Comparison of ENCODE assay signal across 19 mouse cellular contexts in the genomic region with DNA sequence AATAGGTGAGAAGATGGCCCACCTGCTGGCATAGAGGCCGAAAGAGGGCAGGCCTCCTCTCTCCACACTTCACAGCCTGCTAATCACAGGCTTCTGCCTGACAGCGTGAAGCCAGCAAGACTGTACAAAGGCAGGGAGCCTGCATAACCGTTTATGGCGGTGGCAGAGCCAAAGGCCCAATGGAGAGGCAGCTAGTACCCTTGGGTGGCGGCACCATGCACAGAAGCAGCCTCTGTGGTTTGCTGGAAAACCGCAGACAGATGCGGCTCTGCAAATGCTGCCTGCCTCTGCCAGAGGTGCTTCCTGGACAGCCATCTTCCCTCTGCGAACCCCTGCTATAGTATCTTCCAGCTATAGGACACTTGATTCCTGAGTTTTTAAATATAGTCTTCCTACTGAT.
DNase-seq lines count a peak whose midpoint lies in the region; ATAC-seq and TF ChIP-seq lines count a peak whose summit lies in the region.
"Had no signal": no experiment of that assay in that cellular context is flagged by ENCODE, and none has a peak within 500 bp of the region (broad histone marks: within the 10 kb centered on the region; RNA-seq: fewer than 3 reads in every experiment).

No protein-coding gene starts in this region.

- no peak for TF ChIP-seq EP300 in MEL (IDR thresholded peaks at IDR 0.05; ENCODE audit: low read depth in 1 of 2, low read length in 2 of 2)

- H3K79me2 ChIP-seq in MEL (ENCODE audit: control insufficient read depth, insufficient read depth, low read length, poor library complexity) = no peaks in the 10 kb centered on the region

- TF ChIP-seq RAD21 in MEL (IDR thresholded peaks at IDR 0.05; ENCODE audit: low read depth, low read length) = no peak

- peak overlapping the region; percentile 24; the same call in 1 of the 2 replicates for H3K27ac ChIP-seq in MEL (ENCODE audit: control insufficient read depth, low read depth, low read length)
- no peak overlapping the region for H3K27ac ChIP-seq in forebrain, embryonic 11.5 days (ENCODE audit: low read depth, low read length)
- H3K27ac ChIP-seq: embryonic facial prominence, embryonic 15.5 days; intestine, embryonic 15.5 days; limb, embryonic 15.5 days; midbrain, embryonic 12.5 days; neural tube, embryonic 13.5 days had no signal

- H3K36me3 ChIP-seq in MEL (ENCODE audit: control insufficient read depth in 1 of 2, insufficient read depth in 2 of 2, low read length in 2 of 2) = peaks cover 0 to 30% of the 10 kb centered on the region in 2 experiments; a peak in 2 of 4 replicates
- no peaks in the 10 kb centered on the region for H3K36me3 ChIP-seq in forebrain, embryonic 11.5 days (ENCODE audit: control insufficient read depth, insufficient read depth, low read length)
- H3K36me3 ChIP-seq: embryonic facial prominence, embryonic 15.5 days; intestine, embryonic 15.5 days; limb, embryonic 15.5 days; midbrain, embryonic 12.5 days; neural tube, embryonic 13.5 days had no signal

- H3K9ac ChIP-seq in MEL (ENCODE audit: control insufficient read depth, low read depth, low read length, poor library complexity, severe bottlenecking) = no peak overlapping the region
- no peak overlapping the region for H3K9ac ChIP-seq in forebrain, embryonic 11.5 days (ENCODE audit: low read length)
- H3K9ac ChIP-seq: embryonic facial prominence, embryonic 15.5 days; forebrain, postnatal 0 days; intestine, embryonic 15.5 days; limb, embryonic 15.5 days; midbrain, embryonic 12.5 days; neural tube, embryonic 13.5 days had no signal

- H3K4me2 ChIP-seq in forebrain, embryonic 11.5 days (ENCODE audit: low read depth, low read length, severe bottlenecking) = no peak overlapping the region
- H3K4me2 ChIP-seq: embryonic facial prominence, embryonic 15.5 days; intestine, embryonic 15.5 days; limb, embryonic 15.5 days; midbrain, embryonic 12.5 days; neural tube, embryonic 13.5 days had no signal

- no peaks in the 10 kb centered on the region for H3K27me3 ChIP-seq in MEL (ENCODE audit: control insufficient read depth in 1 of 2, insufficient read depth in 2 of 2, low read length in 2 of 2)
- peaks cover 7% of the 10 kb centered on the region; the same call in 1 of the 2 replicates for H3K27me3 ChIP-seq in forebrain, embryonic 11.5 days (ENCODE audit: control insufficient read depth, insufficient read depth, low read length)
- H3K27me3 ChIP-seq: embryonic facial prominence, embryonic 15.5 days; intestine, embryonic 15.5 days had no signal

- no peak for TF ChIP-seq POLR2A in MEL (IDR thresholded peaks at IDR 0.05; ENCODE audit: control insufficient read depth in 1 of 2, insufficient read depth in 1 of 2, low read depth in 1 of 2, low read length in 2 of 2, poor library complexity in 1 of 2)

- no peaks in the 10 kb centered on the region for H3K9me3 ChIP-seq in MEL (replicated peaks; ENCODE audit: insufficient read depth, low read length)
- H3K9me3 ChIP-seq in forebrain, embryonic 11.5 days (ENCODE audit: control insufficient read depth, low read length) = no peaks in the 10 kb centered on the region
- H3K9me3 ChIP-seq: embryonic facial prominence, embryonic 15.5 days; intestine, embryonic 15.5 days; limb, embryonic 15.5 days; midbrain, embryonic 12.5 days; neural tube, embryonic 13.5 days had no signal

- no peak for TF ChIP-seq CTCF in MEL (IDR thresholded peaks at IDR 0.05 in 2 of 3, conservative IDR thresholded peaks at IDR 0.05 in 1 of 3; ENCODE audit: control insufficient read depth in 1 of 3, insufficient read depth in 1 of 3, low read depth in 2 of 3, low read length in 3 of 3, poor library complexity in 1 of 3, severe bottlenecking in 1 of 3)

- 74% methylated on average over 8 of the region's 8 CpGs for WGBS in forebrain, embryonic 11.5 days

- no peak for ATAC-seq in forebrain, embryonic 11.5 days (replicated peaks; ENCODE audit: low FRiP score)
- ATAC-seq: forebrain, postnatal 0 days; intestine, embryonic 15.5 days; lung, postnatal 0 days had no signal

- H3K4me3 ChIP-seq in MEL (ENCODE audit: control insufficient read depth in 1 of 2, insufficient read depth in 1 of 2, low read depth in 2 of 2, low read length in 2 of 2) = no peak overlapping the region
- H3K4me3 ChIP-seq in forebrain, embryonic 11.5 days (ENCODE audit: low read depth, low read length) = no peak overlapping the region
- H3K4me3 ChIP-seq: embryonic facial prominence, embryonic 15.5 days; intestine, embryonic 15.5 days; limb, embryonic 15.5 days; midbrain, embryonic 12.5 days; neural tube, embryonic 13.5 days had no signal

- DNase-seq in spleen, postnatal 36 days (ENCODE audit: low spot score in 2 of 2) = peak; percentile 40 to 47
- no peak for DNase-seq in spleen, adult 18-20 months
- DNase-seq in MEL (ENCODE audit: low read depth, low spot score) = no peak
- DNase-seq in naive thymus-derived CD4-positive, alpha-beta T cell, adult 2 months (ENCODE audit: low read depth) = peak; percentile 69
- DNase-seq in thymus, postnatal 4 days = peak; percentile 82
- no peak for DNase-seq in forebrain, embryonic 11.5 days (ENCODE audit: low spot score)
- no peak for DNase-seq in Muller cell, postnatal 12 days (ENCODE audit: inconsistent ontology term)
- no peak for DNase-seq in urinary bladder, postnatal 25 days (ENCODE audit: low spot score)
- DNase-seq: adrenal gland, adult 2 months; cerebellum, postnatal 10 days; forebrain, postnatal 0 days; gastrocnemius, postnatal 36 days; retina, postnatal 1 day had no signal

- peaks cover 23 to 38% of the 10 kb centered on the region in 2 experiments for H3K4me1 ChIP-seq in MEL (ENCODE audit: control insufficient read depth in 1 of 2, insufficient read depth in 2 of 2, low read length in 2 of 2)
- H3K4me1 ChIP-seq in forebrain, embryonic 11.5 days (replicated peaks; ENCODE audit: control insufficient read depth, insufficient read depth, low read length) = peaks cover 3% of the 10 kb centered on the region

TF ChIP-seq in MEL, 35 proteins besides CTCF, POLR2A, EP300 and RAD21:
- TF ChIP-seq MYB (IDR thresholded peaks at IDR 0.05; ENCODE audit: low read depth, low read length) (no peak), RCOR1 (IDR thresholded peaks at IDR 0.05; ENCODE audit: low read depth, low read length) (no peak), POLR2AphosphoS2 (IDR thresholded peaks at IDR 0.05; ENCODE audit: low read length) (no peak), CHD2 (IDR thresholded peaks at IDR 0.05; ENCODE audit: low read length) (no peak), ETS1 (IDR thresholded peaks at IDR 0.05; ENCODE audit: low read depth, low read length) (no peak), NELFE (IDR thresholded peaks at IDR 0.05; ENCODE audit: low read depth, low read length) (no peak), MAX (IDR thresholded peaks at IDR 0.05; ENCODE audit: low read length) (no peak), GABPA (IDR thresholded peaks at IDR 0.05; ENCODE audit: low read depth, low read length) (no peak), TCF12 (IDR thresholded peaks at IDR 0.05; ENCODE audit: low read depth, low read length) (no peak), TAL1 (IDR thresholded peaks at IDR 0.05; ENCODE audit: low read length) (no peak), SMC3 (IDR thresholded peaks at IDR 0.05; ENCODE audit: low read depth, low read length) (no peak), ELF1 (IDR thresholded peaks at IDR 0.05; ENCODE audit: low read depth, low read length) (no peak), E2F4 (IDR thresholded peaks at IDR 0.05; ENCODE audit: borderline replicate concordance, low read depth, low read length) (no peak), BHLHE40 (IDR thresholded peaks at IDR 0.05; ENCODE audit: borderline replicate concordance, low read depth, low read length) (no peak)

Comparison
In these comparisons a context has a peak if more than half of its experiments do, and no peak if none do; other contexts are left out.
1. DNase-seq: peak in spleen, postnatal 36 days (2 of 2), naive thymus-derived CD4-positive, alpha-beta T cell, adult 2 months (single experiment) and thymus, postnatal 4 days (single experiment); none in spleen, adult 18-20 months (0 of 2), MEL (single experiment), forebrain, embryonic 11.5 days (single experiment), Muller cell, postnatal 12 days (single experiment) and urinary bladder, postnatal 25 days (single experiment).